Mouse (Mus musculus) bone marrow, adult 2 months (tissue): ENCODE data around the gene Myo16.

Experiments
- CTCF ChIP-seq: fragments of 200-500 bp; IDR thresholded peaks from 2 replicates; pipeline ENCODE4 v1.5.1; 2011; ENCODE audit warnings: low read length, control low read depth; ENCODE audit not compliant: control insufficient read depth, insufficient read depth
- POLR2A ChIP-seq: fragments of 200-500 bp; IDR thresholded peaks from 2 replicates; pipeline ENCODE4 v1.6.1; 2011; ENCODE audit warnings: low read depth, mild to moderate bottlenecking, control low read depth, low read length, borderline replicate concordance; ENCODE audit not compliant: control insufficient read depth

DNA sequence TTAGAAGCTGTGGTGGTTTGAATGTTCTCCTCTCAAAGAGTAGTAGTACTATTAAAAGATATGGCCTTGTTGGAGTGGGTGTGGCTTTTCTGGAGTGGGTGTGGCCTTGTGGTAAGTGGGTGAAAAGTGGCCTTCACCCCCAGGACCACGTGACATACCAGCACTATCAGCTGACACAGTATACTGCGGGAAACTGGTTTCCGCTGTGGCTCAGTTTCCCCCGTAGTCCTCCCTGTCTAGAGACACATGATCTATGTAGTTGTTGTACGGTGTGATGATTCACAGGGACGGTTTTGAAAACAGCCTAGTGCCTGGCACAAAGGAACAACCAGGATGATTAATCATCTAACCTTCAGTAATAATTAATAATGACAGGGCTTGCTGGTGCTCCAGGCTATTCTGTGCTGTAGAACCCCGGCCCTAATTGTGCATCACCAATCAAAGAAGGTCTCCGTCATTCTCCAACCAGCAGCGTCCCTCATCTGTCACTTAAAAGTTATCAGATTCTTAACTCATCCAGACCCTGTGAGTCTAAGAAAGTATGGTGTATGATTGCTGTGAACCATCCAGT, 524.2 kb downstream of the Myo16 start:
- TF ChIP-seq CTCF (no peak), POLR2A (no peak)
